15 mouse cellular contexts compared by ENCODE assay signal in the genomic region with DNA sequence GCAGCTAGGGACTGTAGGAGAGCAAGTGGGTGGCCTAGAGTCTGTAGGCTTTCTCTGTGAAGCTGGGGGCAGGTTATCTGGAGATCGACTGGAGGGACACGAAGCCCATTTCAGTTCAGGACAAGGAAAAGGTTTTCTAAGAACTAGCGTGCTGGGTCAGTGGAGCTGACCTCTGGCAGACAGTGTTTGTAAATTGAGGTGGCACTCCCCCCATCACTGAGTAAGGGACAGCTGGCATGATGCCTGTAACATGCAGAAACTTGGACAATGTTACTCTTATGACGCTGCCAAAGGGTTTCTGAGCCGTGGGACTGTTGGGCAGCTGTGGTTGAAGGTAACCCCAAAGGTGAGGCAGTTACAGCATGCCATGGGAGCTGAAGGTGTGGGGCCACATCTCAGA. TPM values are rescaled to one million over a fixed set of nuclear protein-coding genes. Genes with fewer than 3 reads are reported as not detected.
DNase-seq lines count a peak whose midpoint lies in the region; ATAC-seq and TF ChIP-seq lines count a peak whose summit lies in the region.
"Had no signal": no experiment of that assay in that cellular context is flagged by ENCODE, and none has a peak within 500 bp of the region (broad histone marks: within the 10 kb centered on the region; RNA-seq: fewer than 3 reads in every experiment).

No protein-coding gene starts in this region.

- ATAC-seq in frontal cortex, adult (ENCODE audit: low TSS enrichment), result peak; percentile 25; the same call in 1 of the 2 replicates
- ATAC-seq in kidney, embryonic 14.5 days (ENCODE audit: low FRiP score, low TSS enrichment), result no peak
- ATAC-seq in midbrain, embryonic 13.5 days, result no peak
- ATAC-seq: forebrain, embryonic 14.5 days; hindbrain, postnatal 0 days; midbrain, embryonic 16.5 days had no signal

- H3K4me3 ChIP-seq in kidney, adult 2 months (ENCODE audit: insufficient read depth, low read depth, low read length), result no peak overlapping the region
- H3K4me3 ChIP-seq in kidney, embryonic 14.5 days (ENCODE audit: low read length), result no peak overlapping the region
- H3K4me3 ChIP-seq in bone marrow macrophage, adult 2 months (ENCODE audit: insufficient read depth, low read length), result peak overlapping the region; percentile 38
- no peak overlapping the region for H3K4me3 ChIP-seq in midbrain, embryonic 13.5 days (replicated peaks)
- H3K4me3 ChIP-seq: heart, embryonic 10.5 days; limb, embryonic 13.5 days had no signal

- 0 out of 2 replicates have a peak, but pooled peaks cover 1% of the 10 kb centered on the region for H3K36me3 ChIP-seq in kidney, adult 2 months (ENCODE audit: control insufficient read depth, insufficient read depth, low read length)
- no peaks in the 10 kb centered on the region; the same call in 1 of the 2 replicates for H3K36me3 ChIP-seq in kidney, embryonic 14.5 days (ENCODE audit: control insufficient read depth, insufficient read depth, low read length)
- peaks cover 5% of the 10 kb centered on the region for H3K36me3 ChIP-seq in midbrain, embryonic 13.5 days

- peaks cover 8% of the 10 kb centered on the region; the same call in 1 of the 2 replicates for H3K4me1 ChIP-seq in kidney, adult 2 months (ENCODE audit: control insufficient read depth, insufficient read depth, low read length)
- H3K4me1 ChIP-seq in kidney, embryonic 14.5 days (ENCODE audit: control insufficient read depth, insufficient read depth, low read length), result 0 out of 2 replicates have a peak, but pooled peaks cover 4% of the 10 kb centered on the region
- H3K4me1 ChIP-seq in bone marrow macrophage, adult 2 months (ENCODE audit: control insufficient read depth, insufficient read depth, low read length), result peaks cover 29% of the 10 kb centered on the region
- peaks cover 21% of the 10 kb centered on the region for H3K4me1 ChIP-seq in midbrain, embryonic 13.5 days (replicated peaks)
- H3K4me1 ChIP-seq: heart, embryonic 10.5 days had no signal

- TF ChIP-seq POLR2A in kidney, adult 2 months (IDR thresholded peaks at IDR 0.05; ENCODE audit: low read depth, low read length), result no peak
- TF ChIP-seq POLR2A in bone marrow macrophage, adult 2 months (IDR thresholded peaks at IDR 0.05; ENCODE audit: borderline replicate concordance, low read depth, low read length), result no peak

- no peaks in the 10 kb centered on the region for H3K9me3 ChIP-seq in kidney, embryonic 14.5 days (ENCODE audit: control insufficient read depth, low read length)
- H3K9me3 ChIP-seq in midbrain, embryonic 13.5 days, result no peaks in the 10 kb centered on the region
- H3K9me3 ChIP-seq: heart, embryonic 10.5 days; limb, embryonic 13.5 days had no signal

- no peaks in the 10 kb centered on the region for H3K27me3 ChIP-seq in kidney, adult 2 months (replicated peaks; ENCODE audit: control insufficient read depth, insufficient read depth, low read length)
- H3K27me3 ChIP-seq in kidney, embryonic 14.5 days (ENCODE audit: control insufficient read depth, insufficient read depth, low read length), result no peaks in the 10 kb centered on the region
- no peaks in the 10 kb centered on the region for H3K27me3 ChIP-seq in midbrain, embryonic 13.5 days

- H3K9ac ChIP-seq in kidney, embryonic 14.5 days (ENCODE audit: low read depth, low read length), result no peak overlapping the region
- no peak overlapping the region for H3K9ac ChIP-seq in midbrain, embryonic 13.5 days (replicated peaks)
- H3K9ac ChIP-seq: limb, embryonic 13.5 days had no signal

- DNase-seq in frontal cortex, postnatal 10 days (ENCODE audit: low spot score in 2 of 2), result no peak
- peak; percentile 62 for DNase-seq in kidney, adult 2 months
- peak; percentile 1 to 14 for DNase-seq in kidney, postnatal 4 days
- no peak for DNase-seq in embryo, embryonic 11 days
- DNase-seq: heart, postnatal 14 days; thymus, adult 18-20 months had no signal

- H3K27ac ChIP-seq in kidney, adult 2 months (ENCODE audit: insufficient read depth, low read depth, low read length), result no peak overlapping the region
- H3K27ac ChIP-seq in kidney, embryonic 14.5 days (ENCODE audit: low read depth, low read length), result no peak overlapping the region
- peak overlapping the region; percentile 91 for H3K27ac ChIP-seq in bone marrow macrophage, adult 2 months (ENCODE audit: insufficient read depth, low read depth, low read length)
- no peak overlapping the region for H3K27ac ChIP-seq in midbrain, embryonic 13.5 days
- H3K27ac ChIP-seq: heart, embryonic 10.5 days; hindbrain, postnatal 0 days; limb, embryonic 13.5 days had no signal

- 17% methylated on average over 5 of the region's 5 CpGs for WGBS in kidney, adult 2 months
- 58% methylated on average over 5 of the region's 5 CpGs for WGBS in kidney, embryonic 14.5 days
- WGBS in midbrain, embryonic 13.5 days, result 77% methylated on average over 5 of the region's 5 CpGs

- no peak for TF ChIP-seq CTCF in kidney, adult 2 months (conservative IDR thresholded peaks at IDR 0.05; ENCODE audit: insufficient read depth, insufficient read length, low read depth, low read length)
- TF ChIP-seq CTCF in bone marrow macrophage, adult 2 months (IDR thresholded peaks at IDR 0.05; ENCODE audit: low read depth, low read length), result no peak

- H3K4me2 ChIP-seq in kidney, embryonic 14.5 days (replicated peaks; ENCODE audit: low read depth, low read length), result no peak overlapping the region
- no peak overlapping the region for H3K4me2 ChIP-seq in midbrain, embryonic 13.5 days (replicated peaks)
- H3K4me2 ChIP-seq: limb, embryonic 13.5 days had no signal

RNA-seq across cellular contexts. Expression of gene Atp6ap2, which starts 4.4 kb away (rescaled TPM):
- 30.8 and 41.4 TPM in 2 replicates for polyA plus RNA-seq in kidney, adult 2 months (2012; rRNA removed)
- polyA plus RNA-seq in kidney, embryonic 14.5 days (2014; fragmentation: Nextera tagmentation; extraction: Ambion mirVana), result 89.7 and 110 TPM in 2 replicates
- polyA plus RNA-seq in bone marrow macrophage, adult 2 months (2012; ENCODE audit: insufficient read depth, insufficient read length, missing spikeins), result 172 and 176 TPM in 2 replicates
- polyA plus RNA-seq in midbrain, embryonic 13.5 days (2015; fragmentation: Nextera tagmentation; extraction: Ambion mirVana), result 149 and 164 TPM in 2 replicates

Comparison
In these comparisons a context has a peak if more than half of its experiments do, and no peak if none do; other contexts are left out.
1. DNase-seq: peak in kidney, adult 2 months (single experiment) and kidney, postnatal 4 days (2 of 2); none in frontal cortex, postnatal 10 days (0 of 2) and embryo, embryonic 11 days (single experiment).